Mouse (Mus musculus) lung, embryonic 16.5 days (tissue): Measurements from ENCODE around the gene Gm49325. TPM values are rescaled to one million over a fixed set of nuclear protein-coding genes. Genes with fewer than 3 reads are reported as not detected.

ENCODE experiments used
- microRNA counts: library from miRNA; unstranded; fragments of <30 nt; microRNA quantifications from one replicate; lab custom pipeline; 2016
- microRNA-seq: library from miRNA; unstranded; fragments of <30 nt; microRNA quantifications from one replicate; pipeline ENCODE4, GENCODE M21; 2016
- polyA plus RNA-seq: library from polyadenylated mRNA; unstranded; fragments of >200 nt; fragmentation: Nextera tagmentation; extraction: Ambion mirVana; gene quantifications from 2 replicates; pipeline ENCODE4 v1.2.1, GENCODE M21; 2015

Gm49325 gene
- polyA plus RNA-seq, 1 experiment from 2014 or later = 2.4 TPM

MicroRNA genes within 50 kb of the gene (microRNA counts, 519-probe panel; counts per million panel counts)
- 1,164 counts per million, percentile 11 among the panel's probes with 10 or more counts for microRNA mmu-miR-1930 (lab: Ali Mortazavi, UCI)

Small RNA genes lying within 50 kb of the gene (microRNA-seq; reads per million reads assigned to microRNA genes)
- 5.7 reads per million, percentile 18 among the genes with 10 or more reads in this experiment for gene Mir1930

Other genes starting within 250 kb of the Gm49325 start
- gene Adarb1, start 187.9 kb upstream of the Gm49325 start, polyA plus RNA-seq = 34.1 and 36.6 TPM in 2 replicates
- gene Fam207a, start 90.4 kb upstream of the Gm49325 start, polyA plus RNA-seq = 30.9 and 32.0 TPM in 2 replicates
- gene Itgb2, start 75.9 kb upstream of the Gm49325 start, polyA plus RNA-seq = 5.3 and 7.5 TPM in 2 replicates
- 127 and 138 TPM in 2 replicates for gene Pttg1ip, start 24.5 kb upstream of the Gm49325 start, polyA plus RNA-seq
- gene Sumo3, start 100 bp upstream of the Gm49325 start, polyA plus RNA-seq = 344 and 348 TPM in 2 replicates
- gene Ube2g2, start 16.1 kb downstream of the Gm49325 start, polyA plus RNA-seq = 66.6 and 69.5 TPM in 2 replicates
- 0.25 and 0.38 TPM in 2 replicates for gene Tspear, start 80.4 kb downstream of the Gm49325 start, polyA plus RNA-seq
- not detected in 2 replicates for gene Gm19402, start 84.6 kb downstream of the Gm49325 start, polyA plus RNA-seq
- not detected in 2 replicates for gene Gm9508, start 91.0 kb downstream of the Gm49325 start, polyA plus RNA-seq
- gene Gm10272, start 100.4 kb downstream of the Gm49325 start, polyA plus RNA-seq = not detected in 2 replicates
- gene Gm10024, start 105.3 kb downstream of the Gm49325 start, polyA plus RNA-seq = not detected in 2 replicates
- not detected in 2 replicates for gene Gm10142, start 109.6 kb downstream of the Gm49325 start, polyA plus RNA-seq
- gene Krtap12-1, start 114.4 kb downstream of the Gm49325 start, polyA plus RNA-seq = not detected in 2 replicates
- gene Gm10100, start 120.3 kb downstream of the Gm49325 start, polyA plus RNA-seq = not detected in 2 replicates
- gene Gm18596, start 136.4 kb downstream of the Gm49325 start, polyA plus RNA-seq = not detected in 2 replicates
- not detected in 2 replicates for gene Gm9736, start 145.2 kb downstream of the Gm49325 start, polyA plus RNA-seq
- gene Gm3233, start 153.5 kb downstream of the Gm49325 start, polyA plus RNA-seq = not detected in 2 replicates
- not detected in 2 replicates for gene Gm3238, start 165.1 kb downstream of the Gm49325 start, polyA plus RNA-seq
- not detected in 2 replicates for gene Gm7138, start 170.7 kb downstream of the Gm49325 start, polyA plus RNA-seq
- not detected in 2 replicates for gene Gm3250, start 176.3 kb downstream of the Gm49325 start, polyA plus RNA-seq
- not detected in 2 replicates for gene Gm7137, start 182.0 kb downstream of the Gm49325 start, polyA plus RNA-seq
- not detected in 2 replicates for gene Gm9639, start 188.9 kb downstream of the Gm49325 start, polyA plus RNA-seq
- gene Gm19668, start 192.9 kb downstream of the Gm49325 start, polyA plus RNA-seq = not detected in 2 replicates
- gene Gm9507, start 205.6 kb downstream of the Gm49325 start, polyA plus RNA-seq = not detected in 2 replicates
- not detected in 2 replicates for gene Gm2696, start 208.5 kb downstream of the Gm49325 start, polyA plus RNA-seq
- not detected in 2 replicates for gene Krtap10-4, start 220.9 kb downstream of the Gm49325 start, polyA plus RNA-seq
- gene Krtap10-10, start 229.8 kb downstream of the Gm49325 start, polyA plus RNA-seq = not detected in 2 replicates
- not detected in 2 replicates for gene Gm36176, start 240.6 kb downstream of the Gm49325 start, polyA plus RNA-seq
- not detected in 2 replicates for gene Gm10318, start 246.7 kb downstream of the Gm49325 start, polyA plus RNA-seq